Mouse (Mus musculus) stomach, postnatal 0 days (tissue): ENCODE measurements around the gene Myh3. TPM values are rescaled to one million over a fixed set of nuclear protein-coding genes. Genes with fewer than 3 reads are reported as not detected.

Experiments
- ATAC-seq: fragments of 200-750 bp; cut with Nextera tagmentation; 2 replicates; pipeline ENCODE4 v1.8.0; 2017; ENCODE audit not compliant: low FRiP score, low TSS enrichment
- DNase-seq: peaks from one replicate; pipeline ENCODE4 v3.0.0-alpha.2; 2016; ENCODE audit warnings: low spot score
- H3K27ac ChIP-seq: fragments of 300-500 bp; sonication (generic); replicated peaks from 2 replicates; pipeline ENCODE4 v1.5.1; 2014; ENCODE audit warnings: mild to moderate bottlenecking, control low read depth
- H3K27me3 ChIP-seq: fragments of 300-500 bp; sonication (generic); 2 replicates; pipeline ENCODE4 v1.6.1; 2014; ENCODE audit warnings: low read length; ENCODE audit not compliant: control insufficient read depth, insufficient read depth
- H3K36me3 ChIP-seq: fragments of 300-500 bp; sonication (generic); 2 replicates; pipeline ENCODE4 v1.6.1; 2014; ENCODE audit warnings: low read length, mixed read lengths; ENCODE audit not compliant: control insufficient read depth, insufficient read depth
- H3K4me1 ChIP-seq: fragments of 300-500 bp; sonication (generic); replicated peaks from 2 replicates; pipeline ENCODE4 v1.6.1; 2014; ENCODE audit warnings: antibody characterized with exemption; ENCODE audit not compliant: control insufficient read depth, insufficient read depth
- H3K4me2 ChIP-seq: fragments of 300-500 bp; sonication (generic); replicated peaks from 2 replicates; pipeline ENCODE4 v1.6.1; 2014; ENCODE audit warnings: low read depth, mild to moderate bottlenecking, control low read depth, moderate library complexity
- H3K4me3 ChIP-seq: fragments of 300-500 bp; sonication (generic); 2 replicates; pipeline ENCODE4 v1.5.1; 2014; ENCODE audit warnings: low read depth, low read length, control low read depth
- H3K9ac ChIP-seq: fragments of 300-500 bp; sonication (generic); 2 replicates; pipeline ENCODE4 v1.6.1; 2014; ENCODE audit warnings: mild to moderate bottlenecking, low read length, control low read depth, mixed read lengths
- H3K9me3 ChIP-seq: fragments of 300-500 bp; sonication (generic); 2 replicates; pipeline ENCODE4 v1.6.1; 2016; ENCODE audit warnings: low read length; ENCODE audit not compliant: control insufficient read depth
- CTCF ChIP-seq: IDR thresholded peaks from 2 replicates; pipeline ENCODE4 v1.5.1; 2016; ENCODE audit warnings: antibody characterized with exemption, low read depth, mild to moderate bottlenecking, moderate library complexity
- EP300 ChIP-seq: optimal IDR thresholded peaks from 2 replicates; pipeline ENCODE3; 2016; ENCODE audit warnings: antibody characterized with exemption
- WGBS: fragments of 180-500 bp; shearing (Covaris S2); extraction: QIAGEN DNeasy Blood & Tissue Kit; methylation state at CpG from one replicate; pipeline ENCODE4 v1.1.7; 2014; 5-methylcytosine and 5-hydroxymethylcytosine counted together
- polyA plus RNA-seq: library from polyadenylated mRNA; unstranded; fragments of >200 nt; fragmentation: Nextera tagmentation; extraction: Ambion mirVana; gene quantifications from 2 replicates; pipeline ENCODE4 v1.2.1, GENCODE M21; 2015

The Myh3 gene
- polyA plus RNA-seq, 1 experiment from 2014 or later = 0.91 TPM

- TF ChIP-seq CTCF (no peak), EP300 (no peak)
- 74% methylated on average over 3 of the region's 3 CpGs for WGBS
- no peak overlapping the region for H3K9ac ChIP-seq
- DNase-seq = no peak
- no peaks in the 10 kb centered on the region for H3K27me3 ChIP-seq
- H3K36me3 ChIP-seq = peaks cover 21% of the 10 kb centered on the region
- no peak overlapping the region for H3K4me2 ChIP-seq
- H3K9me3 ChIP-seq = no peaks in the 10 kb centered on the region
- H3K4me3 ChIP-seq = no peak overlapping the region
- ATAC-seq = no peak
- no peaks in the 10 kb centered on the region for H3K4me1 ChIP-seq
- no peak overlapping the region for H3K27ac ChIP-seq
Observed at GRCm38 (mm10) chr11:67067741-67068140, 10.4 kb upstream of the Myh3 start.

GRCm38 (mm10) chr11:67072615-67073130, 5.4 kb upstream of the Myh3 start:
- Histone ChIP-seq H3K4me2 (no peak overlapping the region), H3K9ac (no peak overlapping the region), H3K27ac (no peak overlapping the region), H3K9me3 (no peaks in the 10 kb centered on the region), H3K4me3 (no peak overlapping the region), H3K4me1 (no peaks in the 10 kb centered on the region), H3K27me3 (no peaks in the 10 kb centered on the region), H3K36me3 (0 out of 2 replicates have a peak, but pooled peaks cover under 1% of the 10 kb centered on the region)
- 75% methylated on average over 15 of the region's 15 CpGs for WGBS
- no peak for ATAC-seq
- no peak for TF ChIP-seq CTCF
- no peak for TF ChIP-seq EP300
- no peak for DNase-seq

GRCm38 (mm10) chr11:67075036-67075435, 3.1 kb upstream of the Myh3 start:
- H3K9ac ChIP-seq = no peak overlapping the region
- H3K27ac ChIP-seq = no peak overlapping the region
- ATAC-seq = no peak
- no peaks in the 10 kb centered on the region for H3K36me3 ChIP-seq
- no peak for DNase-seq
- no peaks in the 10 kb centered on the region for H3K9me3 ChIP-seq
- no peak overlapping the region for H3K4me3 ChIP-seq
- H3K4me2 ChIP-seq = no peak overlapping the region
- WGBS = 27% methylated on average over 3 of the region's 3 CpGs
- no peaks in the 10 kb centered on the region for H3K27me3 ChIP-seq
- H3K4me1 ChIP-seq = no peaks in the 10 kb centered on the region
- TF ChIP-seq EP300 (no peak), CTCF (no peak)

GRCm38 (mm10) chr11:67076781-67077180, 1.3 kb upstream of the Myh3 start:
- Histone ChIP-seq H3K27ac (no peak overlapping the region), H3K9ac (no peak overlapping the region), H3K27me3 (no peaks in the 10 kb centered on the region), H3K4me3 (no peak overlapping the region), H3K9me3 (no peaks in the 10 kb centered on the region), H3K4me1 (no peaks in the 10 kb centered on the region; the same call in 1 of the 2 replicates), H3K36me3 (no peaks in the 10 kb centered on the region), H3K4me2 (no peak overlapping the region)
- no peak for DNase-seq
- WGBS = 78% methylated on average over 5 of the region's 5 CpGs
- TF ChIP-seq CTCF (no peak), EP300 (no peak)
- no peak for ATAC-seq

- ATAC-seq = no peak
- Histone ChIP-seq H3K27me3 (no peaks in the 10 kb centered on the region), H3K4me2 (no peak overlapping the region), H3K4me1 (no peaks in the 10 kb centered on the region; the same call in 1 of the 2 replicates), H3K9me3 (no peaks in the 10 kb centered on the region), H3K27ac (no peak overlapping the region), H3K36me3 (no peaks in the 10 kb centered on the region), H3K9ac (no peak overlapping the region), H3K4me3 (no peak overlapping the region)
- DNase-seq = no peak
- TF ChIP-seq CTCF (no peak), EP300 (no peak)
- WGBS = 62% methylated on average over 3 of the region's 3 CpGs
Observed at GRCm38 (mm10) chr11:67077435-67077834, 665 bp upstream of the Myh3 start.

- ATAC-seq (no peak), DNase-seq (no peak)
- Histone ChIP-seq H3K36me3 (no peaks in the 10 kb centered on the region), H3K9me3 (no peaks in the 10 kb centered on the region), H3K4me3 (no peak overlapping the region), H3K4me2 (no peak overlapping the region), H3K27ac (no peak overlapping the region), H3K9ac (no peak overlapping the region), H3K27me3 (no peaks in the 10 kb centered on the region), H3K4me1 (no peaks in the 10 kb centered on the region; the same call in 1 of the 2 replicates)
- TF ChIP-seq CTCF = no peak
- no peak for TF ChIP-seq EP300
- 89% methylated on average over 6 of the region's 6 CpGs for WGBS
Observed at GRCm38 (mm10) chr11:67078888-67079287, 788 bp downstream of the Myh3 start.
